Mouse (Mus musculus): ENCODE data around the gene Rars.

The Rars gene

GRCm38 (mm10) chr11:35769746-35770437 lies 64.4 kb downstream of the Rars start:
- DNase-seq (ENCODE audit: low spot score) = no peak

- DNase-seq (ENCODE audit: low spot score) = peak; percentile 97
Observed at GRCm38 (mm10) chr11:35769188-35769745, 65.0 kb downstream of the Rars start, which contains the start of gene Pank3. Gene Pank3 (plus strand): TSS chr11:35769484.

GRCm38 (mm10) chr11:35766845-35767244 lies 67.5 kb downstream of the Rars start:
- DNase-seq (ENCODE audit: low spot score) = no peak

- DNase-seq (ENCODE audit: low spot score) = no peak
Observed at GRCm38 (mm10) chr11:35760627-35761003, 73.7 kb downstream of the Rars start.

- no peak for DNase-seq (ENCODE audit: low spot score)
Observed at GRCm38 (mm10) chr11:35760001-35760626, 74.2 kb downstream of the Rars start.

Data from left cerebral cortex, adult 11 months (tissue).